Mouse (Mus musculus) kidney, adult 2 months (tissue): Measurements from ENCODE around the gene Tsen2.

ENCODE experiments used
- CTCF ChIP-seq: fragments of 200-500 bp; conservative IDR thresholded peaks from 2 replicates; pipeline ENCODE4 v1.5.1; 2011; ENCODE audit warnings: low read depth, mild to moderate bottlenecking, control low read depth, low read length, moderate library complexity, mixed read lengths; ENCODE audit not compliant: insufficient read depth, insufficient read length
- POLR2A ChIP-seq: fragments of 200-500 bp; IDR thresholded peaks from one replicate; pipeline ENCODE4 v1.6.1; 2011; ENCODE audit warnings: low read depth, low read length, control low read depth

GRCm38 (mm10) chr6:115586321-115586720 is 41.9 kb downstream of the Tsen2 start:
- TF ChIP-seq CTCF: no peak
- TF ChIP-seq POLR2A: no peak
